Mouse (Mus musculus) megakaryocyte, embryonic 14.5 days (primary cell): ENCODE measurements at regions not wholly inside any gene's neighbourhood (a gene's known extent, or its start where the extent isn't known, plus 50 kb on each side); places are given as distances from the start of the nearest gene placed in this dataset.
A peak's percentile ranks its signal among the peaks of the same experiment; 100 is the strongest.

Experiments used
- H3K27me3 ChIP-seq: replicated peaks from 2 replicates; pipeline ENCODE3; 2012; ENCODE audit warnings: inconsistent platforms
- H3K36me3 ChIP-seq: replicated peaks from 2 replicates; pipeline ENCODE3; 2012; ENCODE audit warnings: low read length, inconsistent platforms, mixed read lengths
- H3K4me1 ChIP-seq: 2 replicates; pipeline ENCODE4 v1.6.1; 2012; ENCODE audit warnings: inconsistent platforms
- H3K4me3 ChIP-seq: replicated peaks from 2 replicates; pipeline ENCODE3; 2012; ENCODE audit warnings: moderate library complexity, mild to moderate bottlenecking, inconsistent platforms
- H3K9me3 ChIP-seq: 2 replicates; pipeline ENCODE4 v1.6.1; 2012; ENCODE audit warnings: inconsistent platforms
- FLI1 ChIP-seq: IDR thresholded peaks from 2 replicates; pipeline ENCODE4 v1.6.1; 2012; ENCODE audit warnings: low read length, inconsistent platforms, mixed read lengths
- GATA1 ChIP-seq: IDR thresholded peaks from 3 replicates; pipeline ENCODE4 v1.6.1; 2012; ENCODE audit warnings: mixed read lengths, low read length, inconsistent platforms, borderline replicate concordance

DNA sequence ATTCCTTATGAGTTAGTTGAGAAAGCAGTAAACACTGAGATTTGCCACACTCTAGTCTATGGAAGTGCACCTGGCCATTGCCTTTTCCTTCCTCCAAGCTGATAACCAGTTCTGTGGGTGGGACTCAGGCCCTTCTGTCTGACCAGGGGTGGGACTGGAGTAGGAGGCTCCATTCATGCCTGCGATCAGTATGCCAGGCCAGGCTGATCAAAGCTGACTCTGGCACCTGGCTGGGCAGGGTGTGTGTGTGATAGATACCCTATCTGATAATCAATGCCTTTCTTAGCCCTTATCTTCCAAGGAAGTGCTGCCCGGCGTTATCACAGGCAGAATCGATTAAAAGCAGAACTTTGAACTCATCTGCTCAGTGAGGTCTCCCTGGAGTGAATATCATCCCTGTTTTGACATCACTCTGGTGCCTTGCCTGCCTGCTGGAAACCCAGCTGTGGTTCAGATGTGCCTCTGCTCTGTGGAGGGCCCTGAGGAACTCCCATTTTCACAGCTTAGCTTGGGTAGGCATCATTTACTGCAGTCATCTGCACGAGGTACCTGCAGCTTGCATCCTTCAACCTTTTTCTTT, 396.0 kb upstream of the Klhl29 start:
- no peak for TF ChIP-seq FLI1
- no peak for TF ChIP-seq GATA1
- no peaks in the 10 kb centered on the region for H3K36me3 ChIP-seq

DNA sequence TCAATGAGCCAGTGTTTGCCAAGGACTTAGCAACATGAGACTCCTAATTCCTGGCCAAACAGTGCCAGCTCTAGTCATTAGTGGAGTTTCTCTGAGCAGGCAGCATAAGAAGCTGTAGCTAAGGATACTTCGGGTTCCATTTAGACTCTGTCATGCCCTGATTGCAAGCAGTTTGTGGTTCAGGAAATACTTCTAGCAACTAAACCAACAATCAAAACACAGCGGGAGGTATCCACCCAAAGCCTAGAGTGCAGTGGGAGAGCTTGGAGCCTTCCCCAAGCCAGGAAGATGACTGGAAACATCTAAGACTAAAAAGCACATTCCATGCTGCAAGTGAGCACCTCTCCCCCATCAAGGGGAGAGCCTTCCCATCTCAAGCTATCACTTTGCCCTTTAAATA, 395.0 kb upstream of the Klhl29 start:
- Histone ChIP-seq H3K4me3 (no peak overlapping the region), H3K9me3 (peaks cover 34% of the 10 kb centered on the region), H3K27me3 (no peaks in the 10 kb centered on the region), H3K36me3 (no peaks in the 10 kb centered on the region), H3K4me1 (no peaks in the 10 kb centered on the region)
- TF ChIP-seq GATA1: no peak

More for the DNA sequence above, 396.0 kb upstream of the Klhl29 start:
- no peaks in the 10 kb centered on the region for H3K4me1 ChIP-seq
- H3K4me3 ChIP-seq: peak overlapping the region; percentile 53
- peaks cover 43% of the 10 kb centered on the region for H3K9me3 ChIP-seq
- no peaks in the 10 kb centered on the region for H3K27me3 ChIP-seq

DNA sequence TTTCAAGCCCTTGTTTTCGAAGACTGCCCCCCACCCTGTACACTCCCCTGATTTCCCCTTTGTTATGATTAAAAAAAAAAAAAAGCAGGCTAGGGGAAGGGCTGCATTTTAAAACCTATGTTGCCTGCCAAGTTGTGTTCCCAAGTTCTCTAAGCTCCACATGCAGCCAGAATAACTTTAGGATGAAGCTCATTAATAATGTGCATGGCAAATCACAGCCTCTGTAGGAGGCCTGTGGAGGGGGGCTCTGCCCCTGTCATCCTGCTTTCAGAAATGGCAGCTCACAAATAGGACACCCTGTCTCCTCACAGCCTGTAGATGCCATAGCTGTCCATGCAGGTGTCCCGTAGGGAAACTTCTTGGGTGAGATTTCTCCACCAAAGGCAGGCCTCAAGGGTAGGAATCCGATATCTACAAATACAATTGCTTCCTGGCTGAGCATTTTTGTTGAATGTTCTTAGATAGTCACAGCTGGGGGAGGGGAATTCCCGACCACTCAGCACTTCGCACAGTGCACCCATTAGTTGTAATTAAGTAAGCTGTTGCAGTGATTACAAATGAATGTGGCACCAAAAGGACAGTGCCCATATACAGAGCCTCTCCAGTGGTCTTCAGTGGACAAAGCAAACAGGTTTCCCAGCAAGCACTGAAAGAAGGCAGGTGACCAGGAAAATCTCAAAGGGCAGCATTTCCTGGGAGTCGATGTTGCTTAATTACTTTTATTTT, 389.1 kb upstream of the Klhl29 start:
- Histone ChIP-seq H3K36me3 (no peaks in the 10 kb centered on the region), H3K4me1 (no peaks in the 10 kb centered on the region), H3K27me3 (no peaks in the 10 kb centered on the region), H3K9me3 (peaks cover 17% of the 10 kb centered on the region), H3K4me3 (no peak overlapping the region)
- TF ChIP-seq GATA1: no peak
- no peak for TF ChIP-seq FLI1

DNA sequence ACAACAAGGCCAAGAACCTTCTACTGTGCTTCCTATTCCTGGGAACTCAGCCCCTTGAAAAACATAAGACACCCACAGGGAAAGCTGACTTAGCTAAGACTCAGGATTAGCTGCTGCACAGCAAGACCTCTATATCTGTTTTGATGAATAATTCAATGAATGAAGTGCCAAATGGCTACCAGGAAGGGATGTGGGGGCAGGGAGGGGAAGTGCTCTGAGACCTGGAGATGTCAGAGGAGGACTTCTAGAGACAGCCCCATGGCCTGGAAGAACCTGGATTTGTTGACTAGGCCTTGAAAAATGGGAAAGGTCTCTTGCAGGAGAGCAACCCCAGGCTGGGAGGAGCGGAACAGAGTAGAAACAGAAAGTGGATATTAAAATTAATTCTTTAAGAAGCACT, 388.5 kb upstream of the Klhl29 start:
- Histone ChIP-seq H3K36me3 (no peaks in the 10 kb centered on the region), H3K4me1 (no peaks in the 10 kb centered on the region), H3K9me3 (peaks cover 23% of the 10 kb centered on the region), H3K27me3 (no peaks in the 10 kb centered on the region), H3K4me3 (no peak overlapping the region)
- no peak for TF ChIP-seq FLI1
- no peak for TF ChIP-seq GATA1

DNA sequence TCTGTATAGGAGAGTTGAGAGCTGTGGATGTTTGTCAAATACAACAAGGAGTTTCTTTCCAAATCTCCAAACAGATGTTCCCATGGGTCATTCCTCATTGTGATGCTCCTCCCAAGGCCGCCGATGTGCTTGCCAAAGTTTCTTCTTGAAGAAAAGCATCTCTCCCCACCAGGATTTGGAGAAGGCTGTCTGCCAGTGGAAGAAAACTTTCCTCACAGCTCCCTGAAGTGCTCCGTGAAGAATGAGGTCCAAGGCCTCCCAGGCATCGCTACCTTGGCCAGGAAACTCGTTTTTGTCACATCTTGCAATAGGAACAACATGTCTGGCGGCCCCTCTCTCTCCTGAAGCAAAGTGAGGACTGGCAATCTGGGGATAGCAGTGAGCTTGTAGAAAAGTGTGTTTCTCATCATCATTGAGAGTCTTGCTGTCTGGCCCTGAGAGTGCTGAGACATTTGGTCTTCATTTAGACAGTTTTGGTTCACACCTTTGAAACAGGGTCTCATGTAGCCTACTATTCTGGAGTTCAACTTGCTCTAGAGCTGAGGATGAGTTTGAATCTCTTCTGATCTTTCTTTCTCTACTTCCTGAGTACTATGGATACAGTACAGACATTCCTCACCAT, 386.9 kb upstream of the Klhl29 start:
- Histone ChIP-seq H3K27me3 (no peaks in the 10 kb centered on the region), H3K36me3 (no peaks in the 10 kb centered on the region), H3K4me1 (no peaks in the 10 kb centered on the region), H3K4me3 (no peak overlapping the region), H3K9me3 (peaks cover 23% of the 10 kb centered on the region)
- no peak for TF ChIP-seq GATA1
- TF ChIP-seq FLI1: no peak

DNA sequence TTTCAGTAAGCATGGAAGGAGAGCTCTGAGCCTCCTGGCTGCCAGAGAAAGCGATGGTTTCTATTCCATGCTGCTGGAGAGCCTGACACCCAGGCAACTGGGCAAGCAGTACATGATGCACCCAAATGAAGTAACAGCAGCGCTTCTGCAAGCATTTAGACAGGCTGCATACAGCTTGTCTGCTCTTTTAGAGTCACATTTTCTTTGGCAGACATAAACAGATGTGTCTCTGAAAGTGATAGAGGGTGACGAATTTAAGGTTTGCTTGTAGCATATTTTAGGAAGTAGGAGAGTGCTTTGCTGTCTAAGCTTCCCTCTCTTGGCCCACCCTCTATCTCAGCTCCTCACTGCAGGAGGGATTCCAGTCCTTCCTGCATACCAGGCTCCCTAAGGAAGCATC, 384.0 kb upstream of the Klhl29 start:
- no peaks in the 10 kb centered on the region for H3K4me1 ChIP-seq
- H3K9me3 ChIP-seq: peaks cover 21% of the 10 kb centered on the region
- TF ChIP-seq FLI1 (no peak), GATA1 (no peak)
- H3K27me3 ChIP-seq: no peaks in the 10 kb centered on the region
- H3K4me3 ChIP-seq: no peak overlapping the region
- no peaks in the 10 kb centered on the region for H3K36me3 ChIP-seq

DNA sequence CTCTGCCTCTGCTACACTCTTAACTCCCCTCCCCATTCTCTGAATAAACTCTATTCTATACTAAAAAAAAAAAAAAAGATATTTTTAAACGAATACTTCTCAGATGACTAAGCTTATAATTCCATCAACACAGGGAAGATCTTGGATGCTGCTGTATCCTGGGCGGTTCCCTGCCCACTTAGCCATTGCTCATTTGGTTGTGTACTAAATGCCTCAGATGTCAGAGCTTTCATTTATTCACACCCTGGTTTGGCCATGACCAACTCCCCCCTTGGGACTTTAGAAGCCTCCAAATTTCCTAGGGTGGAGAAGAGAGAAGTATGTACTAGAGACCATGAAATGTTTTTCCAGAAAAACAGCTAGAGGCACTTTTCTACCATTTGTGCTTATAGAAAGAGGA, 382.3 kb upstream of the Klhl29 start:
- TF ChIP-seq GATA1: no peak
- no peak for TF ChIP-seq FLI1
- Histone ChIP-seq H3K27me3 (no peaks in the 10 kb centered on the region), H3K4me3 (no peak overlapping the region), H3K4me1 (no peaks in the 10 kb centered on the region), H3K36me3 (no peaks in the 10 kb centered on the region), H3K9me3 (peaks cover 26% of the 10 kb centered on the region)

DNA sequence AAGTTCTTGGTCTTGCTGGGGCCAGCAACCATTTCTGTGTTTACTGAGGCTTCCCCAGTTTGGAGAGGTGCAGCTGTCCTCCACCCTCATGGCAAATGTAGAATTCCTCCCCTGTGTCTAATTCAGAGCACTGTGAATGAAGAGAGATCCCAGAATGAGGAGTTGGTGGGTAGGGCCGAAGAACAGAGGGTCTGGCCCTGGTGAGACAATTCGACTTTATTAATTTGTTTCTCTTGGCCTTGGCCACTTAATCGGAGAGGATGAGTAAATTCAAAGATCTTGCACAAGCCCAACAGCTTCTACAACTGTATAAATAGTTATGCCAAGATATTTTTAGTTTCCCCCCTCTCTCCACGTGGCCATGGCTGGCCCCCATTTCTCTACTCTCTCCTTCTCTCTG, 381.9 kb upstream of the Klhl29 start:
- TF ChIP-seq FLI1 (no peak), GATA1 (no peak)

DNA sequence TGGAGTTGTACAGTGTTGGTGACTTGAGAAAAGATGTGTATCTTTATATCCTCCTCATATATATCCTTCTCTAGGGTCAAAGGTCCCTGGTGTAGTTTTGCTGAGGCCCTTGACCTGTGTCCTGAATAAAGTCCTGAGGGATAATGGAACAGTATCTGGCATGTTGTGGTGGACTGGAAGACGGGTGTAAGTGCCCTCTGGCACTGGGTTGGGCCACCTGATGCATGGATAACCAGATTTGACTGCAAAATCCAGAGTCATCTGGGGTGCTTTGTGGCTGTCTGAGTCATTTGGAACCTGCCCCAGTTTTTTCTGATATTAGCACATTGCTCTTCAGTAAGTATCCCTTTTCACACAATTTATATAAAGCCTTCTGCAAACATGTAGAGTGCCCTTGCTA, 378.3 kb upstream of the Klhl29 start:
- no peaks in the 10 kb centered on the region for H3K27me3 ChIP-seq
- peaks cover 18% of the 10 kb centered on the region for H3K9me3 ChIP-seq
- no peak for TF ChIP-seq FLI1
- no peak for TF ChIP-seq GATA1
- no peak overlapping the region for H3K4me3 ChIP-seq
- no peaks in the 10 kb centered on the region for H3K4me1 ChIP-seq
- H3K36me3 ChIP-seq: no peaks in the 10 kb centered on the region

More for the DNA sequence above, 381.9 kb upstream of the Klhl29 start:
- H3K9me3 ChIP-seq: peaks cover 23% of the 10 kb centered on the region
- H3K36me3 ChIP-seq: no peaks in the 10 kb centered on the region
- no peaks in the 10 kb centered on the region for H3K27me3 ChIP-seq
- H3K4me1 ChIP-seq: no peaks in the 10 kb centered on the region
- no peak overlapping the region for H3K4me3 ChIP-seq

DNA sequence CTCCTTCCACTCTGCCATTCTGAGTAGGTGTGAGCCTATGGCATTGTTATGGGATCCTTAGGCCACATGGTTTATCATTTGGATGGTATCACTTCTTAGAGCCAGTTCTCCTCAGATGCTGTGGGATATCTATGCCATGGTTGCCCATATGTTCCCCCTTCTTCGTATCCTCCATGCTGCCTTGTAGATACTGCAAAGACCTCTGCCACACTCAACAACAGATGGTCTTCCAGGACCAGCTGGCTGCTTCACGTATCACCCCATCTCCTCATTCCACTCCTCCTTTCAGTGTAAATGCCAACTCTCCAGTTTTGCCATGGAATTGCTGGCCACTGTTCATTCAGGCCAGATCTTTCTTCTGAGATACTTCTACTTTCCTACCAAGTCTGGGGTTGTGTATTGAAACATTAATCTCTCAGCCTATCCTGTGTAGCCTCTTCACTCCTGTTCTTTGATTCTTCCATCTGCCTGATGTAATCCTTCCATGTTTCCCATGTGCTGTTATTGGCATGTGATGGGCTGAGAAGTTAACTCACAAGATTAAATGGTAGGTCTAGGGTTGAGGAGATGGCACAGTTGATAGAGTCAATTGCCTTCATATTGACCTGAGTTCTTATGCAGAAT, 368.7 kb upstream of the Klhl29 start:
- H3K4me1 ChIP-seq: no peaks in the 10 kb centered on the region
- H3K4me3 ChIP-seq: no peak overlapping the region
- no peaks in the 10 kb centered on the region for H3K36me3 ChIP-seq
- no peaks in the 10 kb centered on the region for H3K27me3 ChIP-seq
- H3K9me3 ChIP-seq: peaks cover 37% of the 10 kb centered on the region
- TF ChIP-seq GATA1 (no peak), FLI1 (no peak)
